Mouse (Mus musculus) liver, embryonic 16.5 days (tissue): Measurements from ENCODE around the gene Rnf38. TPM values are rescaled to one million over a fixed set of nuclear protein-coding genes. Genes with fewer than 3 reads are reported as not detected.

ENCODE experiments used
- ATAC-seq: fragments of 200-750 bp; cut with Nextera tagmentation; 2 replicates; pipeline ENCODE4 v1.8.0; 2017; ENCODE audit warnings: low read depth, mild to moderate bottlenecking, moderate number of reproducible peaks, moderate library complexity
- H3K27ac ChIP-seq: fragments of 300-500 bp; sonication (generic); 2 replicates; pipeline ENCODE4 v1.5.1; 2014; ENCODE audit warnings: mild to moderate bottlenecking, low read length
- H3K27me3 ChIP-seq: fragments of 300-500 bp; sonication (generic); 2 replicates; pipeline ENCODE4 v1.6.1; 2014; ENCODE audit warnings: low read depth, low read length, mixed read lengths; ENCODE audit not compliant: control insufficient read depth, insufficient read depth
- H3K36me3 ChIP-seq: fragments of 300-500 bp; sonication (generic); 2 replicates; pipeline ENCODE4 v1.6.1; 2014; ENCODE audit warnings: mild to moderate bottlenecking; ENCODE audit not compliant: control insufficient read depth, insufficient read depth
- H3K4me1 ChIP-seq: fragments of 300-500 bp; sonication (generic); 2 replicates; pipeline ENCODE4 v1.6.1; 2014; ENCODE audit warnings: low read depth, low read length, mixed read lengths; ENCODE audit not compliant: control insufficient read depth
- H3K4me2 ChIP-seq: fragments of 300-500 bp; sonication (generic); 2 replicates; pipeline ENCODE4 v1.6.1; 2014; ENCODE audit warnings: low read depth, low read length, mixed read lengths
- H3K4me3 ChIP-seq: fragments of 300-500 bp; sonication (generic); 2 replicates; pipeline ENCODE4 v1.5.1; 2014; ENCODE audit warnings: low read depth, mild to moderate bottlenecking, low read length
- H3K9ac ChIP-seq: fragments of 300-500 bp; sonication (generic); 2 replicates; pipeline ENCODE4 v1.6.1; 2014; ENCODE audit warnings: low read depth, low read length
- H3K9me3 ChIP-seq: fragments of 300-500 bp; sonication (generic); replicated peaks from 2 replicates; pipeline ENCODE4 v1.6.1; 2016; ENCODE audit warnings: low read length; ENCODE audit not compliant: control insufficient read depth
- WGBS: fragments of 180-500 bp; shearing (Covaris S2); extraction: QIAGEN DNeasy Blood & Tissue Kit; methylation state at CpG from one replicate; pipeline ENCODE4 v1.1.7; 2014; ENCODE audit not compliant: insufficient replicate concordance; 5-methylcytosine and 5-hydroxymethylcytosine counted together
- polyA plus RNA-seq: library from polyadenylated mRNA; unstranded; fragments of >200 nt; fragmentation: Nextera tagmentation; extraction: Ambion mirVana; gene quantifications from 2 replicates; pipeline ENCODE4 v1.2.1, GENCODE M21; 2015

The Rnf38 gene
- polyA plus RNA-seq, 1 experiment from 2014 or later = 12.1 TPM

- H3K9me3 ChIP-seq = no peaks in the 10 kb centered on the region
- no peak for ATAC-seq
Observed at GRCm38 (mm10) chr4:44115046-44115445, 118.5 kb downstream of the Rnf38 start.

GRCm38 (mm10) chr4:44113393-44114138, 120.0 kb downstream of the Rnf38 start:
- WGBS = 26% methylated on average over 16 of the region's 16 CpGs
- ATAC-seq = no peak
- no peaks in the 10 kb centered on the region for H3K36me3 ChIP-seq

More at GRCm38 (mm10) chr4:44115046-44115445, 118.5 kb downstream of the Rnf38 start:
- H3K4me1 ChIP-seq = no peaks in the 10 kb centered on the region
- no peak overlapping the region for H3K4me3 ChIP-seq
- no peak overlapping the region for H3K9ac ChIP-seq
- 67% methylated on average over 13 of the region's 13 CpGs for WGBS
- H3K27ac ChIP-seq = no peak overlapping the region
- no peaks in the 10 kb centered on the region for H3K27me3 ChIP-seq
- no peaks in the 10 kb centered on the region for H3K36me3 ChIP-seq
- no peak overlapping the region for H3K4me2 ChIP-seq

GRCm38 (mm10) chr4:44112741-44113140, 120.8 kb downstream of the Rnf38 start:
- Histone ChIP-seq H3K36me3 (no peaks in the 10 kb centered on the region), H3K27me3 (no peaks in the 10 kb centered on the region), H3K4me3 (no peak overlapping the region), H3K4me2 (no peak overlapping the region), H3K27ac (no peak overlapping the region), H3K9ac (no peak overlapping the region), H3K9me3 (no peaks in the 10 kb centered on the region), H3K4me1 (no peaks in the 10 kb centered on the region)
- no peak for ATAC-seq
- 45% methylated on average over 4 of the region's 4 CpGs for WGBS

More at GRCm38 (mm10) chr4:44113393-44114138, 120.0 kb downstream of the Rnf38 start:
- Histone ChIP-seq H3K4me2 (no peak overlapping the region), H3K4me3 (no peak overlapping the region), H3K9me3 (no peaks in the 10 kb centered on the region), H3K9ac (no peak overlapping the region), H3K27ac (no peak overlapping the region), H3K4me1 (no peaks in the 10 kb centered on the region), H3K27me3 (no peaks in the 10 kb centered on the region)

- no peaks in the 10 kb centered on the region for H3K4me1 ChIP-seq
- 67% methylated on average over 7 of the region's 7 CpGs for WGBS
- H3K9me3 ChIP-seq = no peaks in the 10 kb centered on the region
- H3K4me3 ChIP-seq = no peak overlapping the region
- H3K27ac ChIP-seq = no peak overlapping the region
- no peak overlapping the region for H3K4me2 ChIP-seq
- no peaks in the 10 kb centered on the region for H3K36me3 ChIP-seq
- H3K27me3 ChIP-seq = peaks cover 3% of the 10 kb centered on the region
- ATAC-seq = no peak
- no peak overlapping the region for H3K9ac ChIP-seq
Observed at GRCm38 (mm10) chr4:44110771-44111170, 122.8 kb downstream of the Rnf38 start.

GRCm38 (mm10) chr4:44108297-44108696, 125.3 kb downstream of the Rnf38 start:
- Histone ChIP-seq H3K27ac (no peak overlapping the region), H3K9me3 (no peaks in the 10 kb centered on the region), H3K36me3 (no peaks in the 10 kb centered on the region), H3K4me3 (no peak overlapping the region), H3K4me2 (no peak overlapping the region), H3K27me3 (peaks cover 3% of the 10 kb centered on the region), H3K4me1 (no peaks in the 10 kb centered on the region), H3K9ac (no peak overlapping the region)
- WGBS = 79% methylated on average over 6 of the region's 6 CpGs
- ATAC-seq = no peak

GRCm38 (mm10) chr4:44107339-44107738, 126.2 kb downstream of the Rnf38 start:
- WGBS = 26% methylated on average over 6 of the region's 6 CpGs
- no peak overlapping the region for H3K9ac ChIP-seq
- no peaks in the 10 kb centered on the region for H3K36me3 ChIP-seq
- no peaks in the 10 kb centered on the region for H3K4me1 ChIP-seq
- no peaks in the 10 kb centered on the region for H3K9me3 ChIP-seq
- no peak overlapping the region for H3K27ac ChIP-seq
- no peak overlapping the region for H3K4me3 ChIP-seq
- no peak overlapping the region for H3K4me2 ChIP-seq
- ATAC-seq = no peak
- peaks cover 3% of the 10 kb centered on the region for H3K27me3 ChIP-seq

GRCm38 (mm10) chr4:44106297-44106821, 127.2 kb downstream of the Rnf38 start:
- Histone ChIP-seq H3K27me3 (peaks cover 3% of the 10 kb centered on the region), H3K4me2 (no peak overlapping the region), H3K27ac (no peak overlapping the region), H3K4me3 (no peak overlapping the region), H3K9me3 (no peaks in the 10 kb centered on the region), H3K36me3 (no peaks in the 10 kb centered on the region), H3K9ac (no peak overlapping the region), H3K4me1 (no peaks in the 10 kb centered on the region)
- WGBS = 13% methylated on average over 18 of the region's 18 CpGs
- ATAC-seq = no peak

GRCm38 (mm10) chr4:44104195-44104917, 129.2 kb downstream of the Rnf38 start:
- Histone ChIP-seq H3K4me1 (no peaks in the 10 kb centered on the region), H3K27me3 (peaks cover 3% of the 10 kb centered on the region), H3K27ac (no peak overlapping the region), H3K36me3 (no peaks in the 10 kb centered on the region), H3K4me2 (no peak overlapping the region), H3K9ac (no peak overlapping the region), H3K9me3 (no peaks in the 10 kb centered on the region), H3K4me3 (no peak overlapping the region)
- 42% methylated on average over 8 of the region's 8 CpGs for WGBS
- no peak for ATAC-seq

- H3K4me3 ChIP-seq = no peak overlapping the region
Observed at GRCm38 (mm10) chr4:44103620-44104019, 130.0 kb downstream of the Rnf38 start.

More at GRCm38 (mm10) chr4:44103620-44104019, 130.0 kb downstream of the Rnf38 start:
- Histone ChIP-seq H3K4me2 (no peak overlapping the region), H3K27ac (no peak overlapping the region), H3K9me3 (no peaks in the 10 kb centered on the region), H3K27me3 (peaks cover 3% of the 10 kb centered on the region), H3K4me1 (no peaks in the 10 kb centered on the region), H3K36me3 (no peaks in the 10 kb centered on the region), H3K9ac (no peak overlapping the region)
- WGBS = 75% methylated on average over 8 of the region's 8 CpGs
- no peak for ATAC-seq
